Mouse (Mus musculus) A20 (cell line): ENCODE measurements around the gene Meaf6.

Experiments
- DNase-seq: peaks from one replicate; pipeline ENCODE4 v3.0.0-alpha.2; 2011; ENCODE audit warnings: low read depth, low spot score

Gene Meaf6

GRCm38 (mm10) chr4:125144211-125144610, 59.3 kb downstream of the Meaf6 start:
- DNase-seq = no peak

- no peak for DNase-seq
Observed at GRCm38 (mm10) chr4:125144627-125145026, 59.7 kb downstream of the Meaf6 start.

- no peak for DNase-seq
Observed at GRCm38 (mm10) chr4:125145213-125145612, 60.3 kb downstream of the Meaf6 start.

GRCm38 (mm10) chr4:125147970-125148369, 63.0 kb downstream of the Meaf6 start:
- DNase-seq = no peak

- no peak for DNase-seq
Observed at GRCm38 (mm10) chr4:125149460-125149859, 64.5 kb downstream of the Meaf6 start.

GRCm38 (mm10) chr4:125152469-125152868, 67.5 kb downstream of the Meaf6 start:
- no peak for DNase-seq

GRCm38 (mm10) chr4:125153659-125154241, 68.8 kb downstream of the Meaf6 start:
- DNase-seq = no peak

GRCm38 (mm10) chr4:125155646-125156045, 70.7 kb downstream of the Meaf6 start:
- no peak for DNase-seq

GRCm38 (mm10) chr4:125157322-125157721, 72.4 kb downstream of the Meaf6 start:
- DNase-seq = no peak

GRCm38 (mm10) chr4:125158081-125158480, 73.1 kb downstream of the Meaf6 start:
- DNase-seq = no peak

- DNase-seq = no peak
Observed at GRCm38 (mm10) chr4:125158581-125159317, 73.8 kb downstream of the Meaf6 start.

GRCm38 (mm10) chr4:125160320-125160950, 75.5 kb downstream of the Meaf6 start:
- DNase-seq = peak; percentile 84

GRCm38 (mm10) chr4:125160951-125161331, 76.0 kb downstream of the Meaf6 start:
- no peak for DNase-seq

- no peak for DNase-seq
Observed at GRCm38 (mm10) chr4:125161392-125161791, 76.5 kb downstream of the Meaf6 start.

GRCm38 (mm10) chr4:125162701-125163100, 77.8 kb downstream of the Meaf6 start:
- DNase-seq = no peak
